Mouse (Mus musculus): ENCODE measurements around the gene Ssc5d. TPM values are rescaled to one million over a fixed set of nuclear protein-coding genes. Genes with fewer than 3 reads are reported as not detected.

The Ssc5d gene
- polyA plus RNA-seq, 1 experiment from 2014 or later: 2.6 TPM

GRCm38 (mm10) chr7:4971068-4971467 lies 45.5 kb downstream of the Ssc5d start, which contains the start of gene Sbk3:
TSS of gene Sbk3 (minus strand) at chr7:4971168.
- no peaks in the 10 kb centered on the region for H3K36me3 ChIP-seq (ENCODE audit: control insufficient read depth, insufficient read depth)
- ATAC-seq: no peak
- 30% methylated on average over 6 of the region's 6 CpGs for WGBS
- H3K4me1 ChIP-seq (replicated peaks; ENCODE audit: control insufficient read depth, insufficient read depth, low read length): no peaks in the 10 kb centered on the region
- H3K9me3 ChIP-seq (ENCODE audit: control insufficient read depth): no peaks in the 10 kb centered on the region
- no peak within 1 kb of the TSS for H3K27ac ChIP-seq (ENCODE audit: low read depth, low read length)
- no peak within 1 kb of the TSS for H3K4me2 ChIP-seq (replicated peaks; ENCODE audit: low read depth)
- TF ChIP-seq CTCF (IDR thresholded peaks at IDR 0.05; ENCODE audit: low read depth): no peak
- no peaks in the 10 kb centered on the region for H3K27me3 ChIP-seq (replicated peaks; ENCODE audit: control insufficient read depth, insufficient read depth, low read length)
- no peak within 1 kb of the TSS for H3K4me3 ChIP-seq (ENCODE audit: low read depth, low read length)
- no peak within 1 kb of the TSS for H3K9ac ChIP-seq (ENCODE audit: low read depth, low read length)

DNA sequence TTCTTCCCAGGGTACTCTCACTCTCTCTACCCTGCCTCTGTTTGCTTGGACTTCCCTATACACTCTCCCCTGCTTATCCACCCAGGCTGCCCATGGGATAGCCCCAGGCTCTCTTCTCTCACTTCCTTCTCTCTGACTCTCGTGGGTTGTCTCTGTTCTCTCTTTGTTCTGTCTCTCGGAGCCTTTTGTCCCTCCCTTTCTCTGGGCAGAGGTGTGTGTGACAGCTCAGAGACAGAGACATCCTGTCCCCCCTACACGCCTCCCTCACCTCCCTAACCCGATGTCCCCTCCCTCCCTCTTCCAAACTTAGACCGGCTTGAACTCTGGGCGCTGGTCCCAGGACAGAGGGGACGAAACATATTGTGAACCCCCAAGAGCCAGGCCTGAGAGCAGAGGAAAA lies 46.1 kb downstream of the Ssc5d start:
- ATAC-seq: no peak
- 28% methylated on average over 7 of the region's 7 CpGs for whole genome bisulfite sequencing
- H3K27me3 ChIP-seq (replicated peaks; ENCODE audit: control insufficient read depth, insufficient read depth, low read length): no peaks in the 10 kb centered on the region
- no peaks in the 10 kb centered on the region for H3K4me1 ChIP-seq (replicated peaks; ENCODE audit: control insufficient read depth, insufficient read depth, low read length)
- no peak overlapping the region for H3K4me2 ChIP-seq (replicated peaks; ENCODE audit: low read depth)
- no peak overlapping the region for H3K4me3 ChIP-seq (ENCODE audit: low read depth, low read length)
- TF ChIP-seq CTCF (IDR thresholded peaks at IDR 0.05; ENCODE audit: low read depth): no peak
- no peak overlapping the region for H3K9ac ChIP-seq (ENCODE audit: low read depth, low read length)
- no peak overlapping the region for H3K27ac ChIP-seq (ENCODE audit: low read depth, low read length)
- H3K9me3 ChIP-seq (ENCODE audit: control insufficient read depth): peaks cover 2% of the 10 kb centered on the region; the same call in 1 of the 2 replicates
- no peaks in the 10 kb centered on the region for H3K36me3 ChIP-seq (ENCODE audit: control insufficient read depth, insufficient read depth)

- H3K27me3 ChIP-seq (replicated peaks; ENCODE audit: control insufficient read depth, insufficient read depth, low read length): no peaks in the 10 kb centered on the region
- no peak overlapping the region for H3K4me3 ChIP-seq (ENCODE audit: low read depth, low read length)
- no peak overlapping the region for H3K27ac ChIP-seq (ENCODE audit: low read depth, low read length)
- H3K9me3 ChIP-seq (ENCODE audit: control insufficient read depth): peaks cover 3% of the 10 kb centered on the region; the same call in 1 of the 2 replicates
- H3K4me2 ChIP-seq (replicated peaks; ENCODE audit: low read depth): no peak overlapping the region
- H3K36me3 ChIP-seq (ENCODE audit: control insufficient read depth, insufficient read depth): no peaks in the 10 kb centered on the region
- 64% methylated on average over 18 of the region's 18 CpGs for WGBS
- no peak overlapping the region for H3K9ac ChIP-seq (ENCODE audit: low read depth, low read length)
- ATAC-seq: no peak
- no peaks in the 10 kb centered on the region for H3K4me1 ChIP-seq (replicated peaks; ENCODE audit: control insufficient read depth, insufficient read depth, low read length)
- TF ChIP-seq CTCF (IDR thresholded peaks at IDR 0.05; ENCODE audit: low read depth): no peak
These were observed 46.9 kb downstream of the Ssc5d start for GRCm38 (mm10) chr7:4972321-4973047.

DNA sequence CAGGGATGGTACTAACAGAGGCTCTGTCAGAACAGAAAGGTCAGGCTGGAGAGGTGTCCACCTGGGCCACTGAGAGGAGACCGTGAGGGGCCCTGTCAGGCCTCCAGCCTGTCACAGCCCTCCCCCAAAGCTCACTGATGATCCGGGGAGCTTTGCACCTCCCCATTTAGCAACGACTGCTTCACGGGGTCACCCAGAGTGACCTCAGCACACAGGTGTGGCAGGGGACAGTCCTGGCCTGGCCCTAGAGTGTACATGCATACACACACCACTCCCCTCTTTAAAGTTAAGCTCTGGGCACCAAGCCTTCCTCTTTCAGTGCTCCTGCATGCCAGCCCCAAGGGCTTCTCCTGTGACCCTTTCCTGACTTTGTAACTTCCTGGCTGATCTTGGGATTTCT lies 49.9 kb downstream of the Ssc5d start:
- Histone ChIP-seq H3K27me3 (replicated peaks; ENCODE audit: control insufficient read depth, insufficient read depth, low read length) (no peaks in the 10 kb centered on the region), H3K4me2 (replicated peaks; ENCODE audit: low read depth) (no peak overlapping the region), H3K4me1 (replicated peaks; ENCODE audit: control insufficient read depth, insufficient read depth, low read length) (no peaks in the 10 kb centered on the region), H3K36me3 (ENCODE audit: control insufficient read depth, insufficient read depth) (no peaks in the 10 kb centered on the region), H3K4me3 (ENCODE audit: low read depth, low read length) (no peak overlapping the region), H3K27ac (ENCODE audit: low read depth, low read length) (no peak overlapping the region), H3K9me3 (ENCODE audit: control insufficient read depth) (peaks cover 3% of the 10 kb centered on the region; the same call in 1 of the 2 replicates), H3K9ac (ENCODE audit: low read depth, low read length) (no peak overlapping the region)
- WGBS: 51% methylated on average over 4 of the region's 4 CpGs
- TF ChIP-seq CTCF (IDR thresholded peaks at IDR 0.05; ENCODE audit: low read depth): no peak
- no peak for ATAC-seq

DNA sequence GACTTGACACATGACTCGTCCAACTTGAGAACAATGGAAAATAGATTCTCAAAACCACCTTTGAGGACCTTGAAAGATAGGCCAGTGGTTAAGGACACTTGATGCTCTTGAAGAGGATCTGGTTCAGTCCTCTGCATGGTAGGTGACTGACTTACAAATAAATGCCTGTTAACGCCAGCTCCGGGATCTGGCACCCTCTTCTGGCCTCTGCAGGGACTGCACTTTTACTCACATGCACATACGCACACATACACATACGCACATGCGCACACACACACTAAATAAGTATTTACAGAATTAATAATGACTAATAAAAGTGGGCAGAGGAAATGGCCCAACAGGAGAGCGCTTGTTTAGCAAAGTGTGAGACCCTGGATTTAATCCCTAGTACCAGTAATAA lies 51.2 kb downstream of the Ssc5d start:
- TF ChIP-seq CTCF (IDR thresholded peaks at IDR 0.05; ENCODE audit: low read depth): peak; percentile 38
- no peak for ATAC-seq
- Histone ChIP-seq H3K4me2 (replicated peaks; ENCODE audit: low read depth) (no peak overlapping the region), H3K9me3 (ENCODE audit: control insufficient read depth) (peaks cover 3% of the 10 kb centered on the region; the same call in 1 of the 2 replicates), H3K4me3 (ENCODE audit: low read depth, low read length) (no peak overlapping the region), H3K4me1 (replicated peaks; ENCODE audit: control insufficient read depth, insufficient read depth, low read length) (no peaks in the 10 kb centered on the region), H3K27ac (ENCODE audit: low read depth, low read length) (no peak overlapping the region), H3K36me3 (ENCODE audit: control insufficient read depth, insufficient read depth) (no peaks in the 10 kb centered on the region), H3K9ac (ENCODE audit: low read depth, low read length) (no peak overlapping the region), H3K27me3 (replicated peaks; ENCODE audit: control insufficient read depth, insufficient read depth, low read length) (no peaks in the 10 kb centered on the region)
- 91% methylated on average over 7 of the region's 7 CpGs for WGBS

GRCm38 (mm10) chr7:4988250-4988649 lies 62.7 kb downstream of the Ssc5d start:
- no peaks in the 10 kb centered on the region for H3K4me1 ChIP-seq (replicated peaks; ENCODE audit: control insufficient read depth, insufficient read depth, low read length)
- no peak for TF ChIP-seq CTCF (IDR thresholded peaks at IDR 0.05; ENCODE audit: low read depth)
- peaks cover 11% of the 10 kb centered on the region; the same call in 1 of the 2 replicates for H3K36me3 ChIP-seq (ENCODE audit: control insufficient read depth, insufficient read depth)
- H3K9me3 ChIP-seq (ENCODE audit: control insufficient read depth): no peaks in the 10 kb centered on the region
- no peak overlapping the region for H3K27ac ChIP-seq (ENCODE audit: low read depth, low read length)
- ATAC-seq: no peak
- H3K4me2 ChIP-seq (replicated peaks; ENCODE audit: low read depth): no peak overlapping the region
- 44% methylated on average over 2 of the region's 2 CpGs for WGBS
- no peak overlapping the region for H3K4me3 ChIP-seq (ENCODE audit: low read depth, low read length)
- H3K9ac ChIP-seq (ENCODE audit: low read depth, low read length): no peak overlapping the region
- no peaks in the 10 kb centered on the region for H3K27me3 ChIP-seq (replicated peaks; ENCODE audit: control insufficient read depth, insufficient read depth, low read length)
